Mouse (Mus musculus) spleen, adult 2 months (tissue): Measurements from ENCODE around the gene Fam89b. TPM values are rescaled to one million over a fixed set of nuclear protein-coding genes. Genes with fewer than 3 reads are reported as not detected.

Experiments
- DNase-seq, 2 experiments: peaks; one replicate each; pipeline versions ENCODE4 v3.0.0 to v3.0.0-alpha.2; 2012 to 2021; ENCODE audit warnings: low spot score in 2 of 2, low read depth in 1 of 2
- H3K27ac ChIP-seq: fragments of 200-500 bp; 2 replicates; pipeline ENCODE4 v1.5.1; 2012; ENCODE audit warnings: low read length, inconsistent platforms; ENCODE audit not compliant: insufficient read depth
- H3K27me3 ChIP-seq: fragments of 200-500 bp; 2 replicates; pipeline ENCODE4 v1.6.1; 2012; ENCODE audit warnings: mild to moderate bottlenecking, moderate library complexity, low read length, inconsistent platforms; ENCODE audit not compliant: control insufficient read depth, insufficient read depth
- H3K36me3 ChIP-seq: fragments of 200-500 bp; 2 replicates; pipeline ENCODE4 v1.6.1; 2012; ENCODE audit warnings: mild to moderate bottlenecking, low read length, inconsistent platforms; ENCODE audit not compliant: control insufficient read depth, insufficient read depth
- H3K4me1 ChIP-seq: fragments of 200-500 bp; 2 replicates; pipeline ENCODE4 v1.6.1; 2011; ENCODE audit warnings: inconsistent platforms; ENCODE audit not compliant: control insufficient read depth, insufficient read depth, insufficient read length
- H3K4me3 ChIP-seq: fragments of 200-500 bp; 2 replicates; pipeline ENCODE4 v1.5.1; 2011; ENCODE audit warnings: mild to moderate bottlenecking, inconsistent platforms; ENCODE audit not compliant: insufficient read depth, insufficient read length; ENCODE audit errors: extremely low read depth
- CTCF ChIP-seq: fragments of 200-500 bp; IDR thresholded peaks from 2 replicates; pipeline ENCODE4 v1.5.1; 2011; ENCODE audit warnings: mild to moderate bottlenecking, inconsistent platforms; ENCODE audit not compliant: insufficient read depth, insufficient read length, insufficient replicate concordance; ENCODE audit errors: extremely low read depth
- POLR2A ChIP-seq: fragments of 200-500 bp; IDR thresholded peaks from 2 replicates; pipeline ENCODE4 v1.6.1; 2011; ENCODE audit warnings: low read depth, low read length, inconsistent platforms
- WGBS: fragments of 180-500 bp; shearing (Covaris S2); methylation state at CpG from one replicate; pipeline ENCODE4 v1.1.7; 2018; 5-methylcytosine and 5-hydroxymethylcytosine counted together
- polyA plus RNA-seq: library from polyadenylated mRNA; depleted of rRNA; stranded (reverse); fragments of >200 nt; gene quantifications from 2 replicates; pipeline ENCODE4 v1.2.3, GENCODE M21; 2012; rRNA removed

Fam89b gene
- polyA plus RNA-seq, result 124 and 173 TPM in 2 replicates

- Histone ChIP-seq H3K27ac (peak within 1 kb of the TSS; percentile 82), H3K36me3 (no peaks in the 10 kb centered on the region), H3K27me3 (no peaks in the 10 kb centered on the region), H3K4me1 (peaks cover 26% of the 10 kb centered on the region), H3K4me3 (peak within 1 kb of the TSS; percentile 79)
- no peak for TF ChIP-seq CTCF
- TF ChIP-seq POLR2A, result peak; percentile 86
- peak in 1 of 2 experiments; percentile 89 for DNase-seq
- WGBS, result under 1% methylated on average over 37 of the region's 37 CpGs
Measured at GRCm38 (mm10) chr19:5729444-5729815, at the start of gene Fam89b. Gene Fam89b, minus strand, starts transcription at chr19:5729653.

GRCm38 (mm10) chr19:5778312-5778711 lies 48.9 kb upstream of the Fam89b start:
- H3K27ac ChIP-seq, result no peak overlapping the region
- H3K27me3 ChIP-seq, result no peaks in the 10 kb centered on the region
- H3K36me3 ChIP-seq, result no peaks in the 10 kb centered on the region
- no peak overlapping the region for H3K4me3 ChIP-seq
- DNase-seq, result no peak
- WGBS, result 88% methylated on average over 8 of the region's 8 CpGs
- TF ChIP-seq CTCF (no peak), POLR2A (no peak)
- no peaks in the 10 kb centered on the region for H3K4me1 ChIP-seq

GRCm38 (mm10) chr19:5777387-5778032 lies 48.1 kb upstream of the Fam89b start:
- H3K27ac ChIP-seq, result no peak overlapping the region
- 69% methylated on average over 9 of the region's 9 CpGs for WGBS
- H3K27me3 ChIP-seq, result no peaks in the 10 kb centered on the region
- DNase-seq, result no peak
- H3K4me1 ChIP-seq, result no peaks in the 10 kb centered on the region
- no peak for TF ChIP-seq CTCF
- no peak for TF ChIP-seq POLR2A
- no peaks in the 10 kb centered on the region for H3K36me3 ChIP-seq
- H3K4me3 ChIP-seq, result no peak overlapping the region

GRCm38 (mm10) chr19:5770925-5771860 lies 41.7 kb upstream of the Fam89b start, which contains the start of gene Scyl1:
Gene Scyl1, minus strand, starts transcription at chr19:5771419.
- TF ChIP-seq CTCF, result no peak
- no peak for TF ChIP-seq POLR2A
- H3K27ac ChIP-seq, result peak within 1 kb of the TSS; percentile 78
- peak; percentile 67 to 87 for DNase-seq
- H3K36me3 ChIP-seq, result peaks cover 14% of the 10 kb centered on the region
- H3K4me1 ChIP-seq, result peaks cover 7% of the 10 kb centered on the region; the same call in 1 of the 2 replicates
- under 1% methylated on average over 64 of the region's 64 CpGs for WGBS
- peak within 1 kb of the TSS; percentile 85 for H3K4me3 ChIP-seq
- no peaks in the 10 kb centered on the region for H3K27me3 ChIP-seq

GRCm38 (mm10) chr19:5770311-5770710 lies 40.9 kb upstream of the Fam89b start:
- Histone ChIP-seq H3K36me3 (peaks cover 23% of the 10 kb centered on the region), H3K27ac (0 out of 2 replicates have a peak overlapping the region, but pooled peaks have one; percentile 78), H3K27me3 (no peaks in the 10 kb centered on the region), H3K4me3 (peak overlapping the region; percentile 85; the same call in 1 of the 2 replicates), H3K4me1 (peaks cover 7% of the 10 kb centered on the region; the same call in 1 of the 2 replicates)
- no peak for DNase-seq
- WGBS, result 39% methylated on average over 9 of the region's 9 CpGs
- TF ChIP-seq CTCF (no peak), POLR2A (no peak)

GRCm38 (mm10) chr19:5767271-5767670 lies 37.8 kb upstream of the Fam89b start:
- WGBS, result 94% methylated on average over 4 of the region's 4 CpGs
- Histone ChIP-seq H3K4me1 (peaks cover 7% of the 10 kb centered on the region; the same call in 1 of the 2 replicates), H3K27ac (no peak overlapping the region), H3K36me3 (peaks cover 42% of the 10 kb centered on the region), H3K27me3 (no peaks in the 10 kb centered on the region), H3K4me3 (no peak overlapping the region)
- DNase-seq, result no peak
- TF ChIP-seq CTCF, result no peak
- TF ChIP-seq POLR2A, result no peak

- WGBS, result 95% methylated on average over 6 of the region's 6 CpGs
- no peaks in the 10 kb centered on the region for H3K27me3 ChIP-seq
- H3K4me3 ChIP-seq, result no peak overlapping the region
- H3K4me1 ChIP-seq, result no peaks in the 10 kb centered on the region
- DNase-seq, result no peak
- H3K36me3 ChIP-seq, result peaks cover 56% of the 10 kb centered on the region
- H3K27ac ChIP-seq, result no peak overlapping the region
- TF ChIP-seq POLR2A, result no peak
- TF ChIP-seq CTCF, result no peak
Measured at GRCm38 (mm10) chr19:5763163-5763562, 33.7 kb upstream of the Fam89b start.
